Mouse (Mus musculus): ENCODE results near the gene Gm21988.

Gm21988 gene

DNA sequence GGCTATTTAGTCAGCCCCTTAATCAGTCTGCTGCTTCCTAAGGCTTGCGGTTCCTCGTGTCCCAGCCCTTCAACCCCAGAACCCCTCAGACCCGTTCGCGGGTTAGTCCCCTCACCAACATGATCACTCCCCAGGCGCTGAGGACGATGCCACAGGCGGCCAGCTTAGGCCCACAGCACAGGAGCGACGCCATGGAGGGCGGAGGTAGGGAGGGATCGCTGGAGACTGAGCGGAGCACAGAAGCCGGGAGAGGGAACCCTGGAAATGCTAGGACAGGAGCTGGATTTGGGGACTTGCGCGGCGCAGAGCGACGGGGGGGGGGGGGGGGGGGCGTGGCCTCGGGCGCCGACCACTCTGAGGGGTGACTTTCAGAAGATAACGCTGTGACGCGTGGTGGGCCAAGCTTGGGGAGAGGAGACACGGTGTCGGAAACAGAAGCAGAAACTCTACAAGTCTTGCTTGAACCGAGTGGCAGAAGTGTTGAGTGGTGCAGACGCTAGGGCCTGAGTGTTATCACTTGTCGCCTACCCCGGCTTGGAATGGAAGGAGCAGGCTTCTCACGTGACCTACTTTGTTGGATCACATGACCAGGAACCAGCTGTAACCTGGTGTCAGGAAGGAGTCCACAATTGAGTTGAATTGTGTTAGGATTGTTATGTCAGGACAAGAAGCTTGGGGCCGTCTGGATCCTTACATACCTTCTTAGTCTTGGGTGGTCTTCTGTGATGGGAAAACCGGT, at the start of gene Gm21988, which contains the start of gene Rnasek:
TSS of gene Gm21988 (minus strand) at position 290 of the 739 bp plus-strand sequence.
TSS of gene Rnasek (minus strand) at position 302 of the 739 bp plus-strand sequence.
- in situ Hi-C loops (cut with MboI) = no loop called here

- in situ Hi-C loops (cut with MboI) = no loop called here
These were observed 49.6 kb upstream of the Gm21988 start for GRCm38 (mm10) chr11:70289236-70289635.

DNA sequence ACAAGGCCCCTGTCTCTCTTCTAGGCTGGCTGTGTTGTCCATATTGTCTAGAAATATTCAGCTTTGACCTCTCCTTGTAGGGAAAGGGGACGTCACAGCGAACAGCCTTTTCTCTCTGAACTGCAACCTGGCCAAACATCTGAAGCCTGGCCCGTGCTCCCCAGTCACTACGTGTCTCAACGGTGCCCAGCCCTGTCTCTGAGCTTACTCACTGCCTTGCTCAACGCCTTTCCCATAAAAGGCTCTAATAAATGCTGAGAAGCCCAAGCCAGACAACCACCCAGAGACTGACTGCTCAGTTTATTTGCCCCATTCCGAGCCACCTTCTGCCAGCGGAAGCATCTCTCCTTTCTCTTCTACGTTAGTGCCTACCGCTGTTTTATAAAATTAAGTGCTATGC, 48.5 kb upstream of the Gm21988 start:
- in situ Hi-C loops (cut with MboI) = no loop called here

DNA sequence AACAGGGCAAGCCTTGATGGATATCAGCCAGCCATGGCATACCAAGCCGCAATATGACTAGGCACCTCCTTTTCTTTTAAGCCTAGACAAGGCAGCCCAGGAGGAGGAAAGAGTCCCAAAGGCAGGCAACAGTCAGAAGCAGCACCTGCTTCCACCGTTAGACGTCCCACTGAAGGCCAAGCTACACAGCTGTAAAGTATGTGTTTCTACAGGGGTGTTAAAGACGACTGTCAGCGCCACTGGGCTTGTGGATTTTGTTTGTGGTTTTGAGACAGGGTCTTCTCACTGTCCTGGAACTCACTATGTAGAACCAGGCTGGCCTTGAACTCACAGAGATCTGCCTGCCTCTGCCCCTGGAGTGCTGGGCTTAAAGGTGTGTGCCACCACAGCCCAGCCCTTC, 46.1 kb upstream of the Gm21988 start:
- in situ Hi-C loops (cut with MboI) = no loop called here

DNA sequence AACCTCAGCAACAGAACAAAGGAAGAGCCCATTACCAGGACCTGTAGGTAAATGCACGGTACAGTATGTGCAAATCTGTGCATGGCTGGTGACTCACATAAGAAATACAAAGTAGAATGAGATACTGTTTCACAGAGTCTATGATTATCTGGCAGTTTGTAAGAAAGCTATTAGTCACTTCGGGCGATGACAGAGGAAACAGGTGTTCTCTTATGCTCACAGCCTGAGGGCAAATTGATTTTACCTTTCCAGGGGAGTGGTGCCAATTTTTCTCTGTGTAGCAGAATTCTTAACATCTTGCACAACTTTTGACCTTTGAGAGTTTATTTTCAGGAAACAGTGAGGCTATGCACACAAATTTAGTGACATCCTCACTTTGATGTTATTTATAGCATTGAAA, 45.1 kb upstream of the Gm21988 start:
- in situ Hi-C loops (cut with MboI) = no loop called here

- in situ Hi-C loops (cut with MboI) = no loop called here
These were observed 44.0 kb upstream of the Gm21988 start for GRCm38 (mm10) chr11:70283666-70284065.

DNA sequence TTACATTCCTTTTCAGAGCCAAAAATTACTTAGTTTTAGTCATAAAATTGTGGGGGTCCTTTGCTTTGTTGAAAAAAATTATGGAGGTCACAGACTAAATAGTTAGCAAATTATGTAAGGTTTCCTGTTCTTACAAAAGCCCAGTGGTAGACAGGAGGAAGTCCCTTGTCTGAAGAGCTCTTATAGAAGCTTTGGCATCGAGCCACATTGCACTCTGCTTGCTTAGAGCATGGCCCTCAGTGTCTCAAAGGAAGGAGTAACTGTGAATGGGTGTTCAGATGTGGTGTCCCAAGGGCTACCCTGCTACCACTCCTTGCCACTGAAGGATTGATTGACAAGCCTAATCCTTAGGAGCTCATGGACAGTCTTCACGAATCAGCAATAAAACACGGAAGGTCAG, 40.8 kb upstream of the Gm21988 start:
- in situ Hi-C loops (cut with MboI) = no loop called here

- in situ Hi-C loops (cut with MboI) = no loop called here
These were observed 39.3 kb upstream of the Gm21988 start for GRCm38 (mm10) chr11:70278961-70279360.

DNA sequence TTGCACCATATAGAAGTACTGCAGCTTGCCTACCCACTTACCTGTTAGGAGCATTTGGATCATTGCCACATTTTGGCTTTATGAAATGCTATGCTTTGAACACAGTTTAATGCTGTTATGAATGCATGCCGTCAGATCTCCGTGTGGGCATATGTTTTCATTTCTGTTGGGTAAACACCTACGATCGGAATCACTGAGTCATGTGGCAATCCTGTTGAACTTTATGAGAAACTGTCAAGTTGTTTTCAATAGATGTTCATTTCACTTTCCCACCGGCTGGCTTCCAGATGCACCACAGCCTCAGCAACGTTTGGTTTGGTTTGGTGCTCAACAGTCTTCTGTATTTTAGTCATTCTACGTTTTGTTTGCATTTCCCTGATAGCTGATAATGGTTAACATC, 32.0 kb upstream of the Gm21988 start:
- in situ Hi-C loops (cut with MboI) = no loop called here

DNA sequence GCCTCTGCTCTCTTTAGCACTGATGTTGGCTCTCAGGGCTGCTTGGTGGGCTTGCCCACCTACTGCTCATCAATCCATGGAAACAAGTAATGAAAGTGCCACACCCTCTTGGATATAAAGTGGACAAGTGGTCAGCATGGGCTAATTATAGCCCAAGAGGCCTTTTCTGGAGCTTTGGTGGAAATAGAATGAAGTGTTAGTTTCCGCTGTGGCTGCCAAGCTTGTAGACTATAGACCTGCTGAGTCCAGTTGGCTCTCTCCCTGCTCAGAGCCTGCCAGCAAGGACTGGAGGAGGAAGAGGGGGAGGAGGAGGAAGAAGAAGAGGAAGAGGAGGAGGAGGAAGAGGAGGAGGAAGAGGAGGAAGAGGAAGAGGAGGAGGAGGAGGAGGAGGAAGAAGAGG, 26.8 kb upstream of the Gm21988 start:
- in situ Hi-C loops (cut with MboI) = no loop called here

DNA sequence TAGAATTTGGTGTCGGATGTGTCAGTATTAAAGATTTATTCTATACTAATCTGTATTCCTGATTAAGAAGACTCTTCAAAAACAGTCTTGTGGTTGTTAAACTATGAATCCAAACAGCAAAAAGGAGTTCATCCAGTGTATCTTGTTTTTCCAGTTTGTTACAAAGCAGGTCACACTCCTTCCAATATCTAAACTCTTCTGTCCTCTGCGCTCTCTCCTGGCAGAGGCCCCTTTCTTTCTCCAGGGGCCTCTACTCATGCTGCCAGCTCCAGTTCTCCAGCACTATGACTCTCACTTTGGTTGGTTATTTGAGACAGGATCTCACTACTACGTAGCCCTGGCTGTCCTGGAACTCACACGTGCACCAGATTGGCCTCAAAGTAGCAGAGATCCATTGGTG, 26.2 kb upstream of the Gm21988 start:
- in situ Hi-C loops (cut with MboI) = no loop called here

DNA sequence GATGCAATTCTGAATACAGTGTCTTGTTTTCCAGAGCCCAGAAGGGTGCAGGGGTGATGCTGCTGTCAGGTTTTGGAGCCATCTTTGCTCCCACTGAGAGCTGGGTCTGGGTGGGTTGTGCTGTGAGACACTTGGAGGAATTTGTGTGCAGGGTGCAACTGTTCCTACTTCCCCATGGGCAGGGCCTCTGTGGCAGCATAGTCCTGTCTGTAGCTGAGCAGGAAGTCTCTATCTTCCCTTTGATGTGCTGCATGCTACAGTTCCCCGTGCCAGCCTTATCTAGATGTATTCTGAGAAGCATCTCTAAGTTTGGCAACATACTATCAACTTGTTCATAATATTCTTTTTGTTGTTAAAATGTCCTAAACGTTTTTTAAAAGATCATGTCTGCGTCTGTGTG, 25.6 kb upstream of the Gm21988 start:
- in situ Hi-C loops (cut with MboI) = no loop called here

DNA sequence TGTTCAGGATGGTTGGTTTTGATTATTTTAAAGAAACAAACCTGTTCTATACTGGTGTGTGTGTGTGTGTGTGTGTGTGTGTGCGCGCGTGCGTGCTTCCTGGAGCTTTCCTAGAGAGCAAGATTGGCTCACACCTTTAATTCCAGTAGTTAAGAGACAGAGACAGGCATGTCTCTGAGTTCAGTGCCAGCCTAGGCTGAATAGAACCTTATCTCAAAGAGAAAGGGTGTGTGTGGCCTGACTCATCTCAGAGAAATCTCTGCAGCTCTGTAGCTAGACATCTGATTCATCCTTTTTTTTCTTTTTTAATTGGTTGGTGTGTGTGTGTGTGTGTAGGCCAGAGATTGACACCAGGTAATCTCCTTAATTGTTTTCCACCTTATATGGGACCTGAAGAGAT, 19.4 kb upstream of the Gm21988 start:
- in situ Hi-C loops (cut with MboI) = no loop called here

DNA sequence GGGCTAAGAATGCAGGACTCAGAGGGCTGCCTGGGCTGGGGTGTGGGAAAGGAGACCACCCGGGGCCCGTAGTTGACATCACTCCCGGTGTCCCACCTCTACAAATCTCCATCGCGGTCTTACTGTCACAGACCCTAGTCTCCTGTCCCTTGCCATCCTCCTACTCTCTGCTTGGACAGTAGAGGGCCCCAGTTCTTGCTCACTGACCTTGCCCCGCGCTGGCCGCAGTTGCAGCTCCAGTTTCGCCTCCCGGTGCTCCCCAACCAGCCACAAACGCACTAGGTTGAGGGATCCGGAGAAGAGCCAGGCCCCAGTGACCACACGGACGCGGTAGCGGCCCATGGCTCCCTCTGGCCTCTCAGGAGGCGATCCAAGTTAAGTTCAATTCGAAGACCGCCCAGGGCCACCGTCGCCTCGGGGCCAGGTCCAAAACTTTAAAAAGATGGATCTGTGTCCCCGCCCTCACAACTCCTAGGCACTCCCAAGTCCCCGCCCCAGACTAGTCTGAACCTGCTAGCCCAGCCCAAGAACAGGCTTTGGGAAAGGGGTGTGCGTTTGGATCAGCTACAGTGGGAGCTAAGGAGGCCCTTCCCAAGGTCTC, 15.4 kb upstream of the Gm21988 start, which contains the start of gene Alox12:
TSS of gene Alox12 (minus strand) at position 423 of the 601 bp plus-strand sequence.
- in situ Hi-C loops (cut with MboI) = no loop called here

DNA sequence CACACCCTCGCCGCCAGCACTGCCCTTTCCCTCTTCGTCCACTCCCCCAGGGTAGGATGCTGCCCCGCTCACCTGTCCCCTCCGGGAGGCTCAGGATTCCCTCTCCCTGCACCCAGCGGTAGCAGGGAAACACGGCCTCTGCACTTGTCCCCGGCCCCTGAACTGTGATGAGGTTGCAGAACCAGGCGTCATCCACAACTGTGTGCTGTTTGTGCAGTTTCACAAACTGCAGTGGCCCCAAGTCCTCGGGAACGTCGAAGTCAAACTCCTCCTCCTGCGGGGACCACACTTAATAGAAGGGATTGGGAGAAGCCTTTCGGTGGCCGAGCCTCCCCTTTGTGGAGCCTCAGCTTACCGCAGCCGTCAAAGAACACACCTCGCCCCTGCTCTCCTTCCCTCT, 14.7 kb upstream of the Gm21988 start:
- in situ Hi-C loops (cut with MboI) = no loop called here

DNA sequence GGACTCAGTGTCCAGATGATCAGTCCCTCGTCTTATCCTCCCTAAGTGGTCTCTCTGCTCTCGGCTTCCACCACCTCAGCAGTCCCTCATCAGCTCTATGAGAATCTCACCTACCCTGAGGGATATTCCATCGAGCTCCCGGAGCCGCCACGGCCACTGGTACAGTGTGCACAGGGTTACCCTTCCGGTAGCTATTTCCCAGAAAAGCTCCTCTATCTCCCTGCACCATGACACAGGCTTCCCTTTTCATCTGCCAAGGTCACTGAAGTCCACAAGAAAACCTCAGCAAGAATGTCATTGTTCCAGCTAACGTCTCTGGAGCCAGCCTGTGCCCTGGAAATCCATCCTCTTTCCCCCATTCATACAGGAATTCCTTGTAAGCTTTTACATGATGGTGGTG, 12.2 kb upstream of the Gm21988 start:
- in situ Hi-C loops (cut with MboI) = no loop called here

DNA sequence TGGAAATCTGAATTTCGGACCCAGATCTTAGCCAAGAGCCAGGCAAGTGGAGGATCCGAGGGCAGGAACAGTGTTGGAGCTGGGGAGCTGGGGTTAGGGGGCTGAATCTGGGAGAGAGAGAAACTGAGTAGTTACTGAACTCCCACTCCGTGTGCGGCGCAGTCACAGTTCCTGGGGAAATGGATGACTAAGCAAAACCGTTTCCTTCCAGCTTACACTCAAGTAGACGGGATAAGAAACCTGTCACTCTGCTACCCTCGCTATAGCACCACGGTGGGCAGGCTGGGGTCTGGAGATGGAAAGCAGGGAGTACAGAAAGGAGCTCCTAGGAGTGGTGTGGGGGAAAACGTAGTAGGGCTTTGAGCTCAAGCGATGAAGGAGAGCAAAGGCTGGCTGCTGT, 10.5 kb upstream of the Gm21988 start:
- in situ Hi-C loops (cut with MboI) = no loop called here

DNA sequence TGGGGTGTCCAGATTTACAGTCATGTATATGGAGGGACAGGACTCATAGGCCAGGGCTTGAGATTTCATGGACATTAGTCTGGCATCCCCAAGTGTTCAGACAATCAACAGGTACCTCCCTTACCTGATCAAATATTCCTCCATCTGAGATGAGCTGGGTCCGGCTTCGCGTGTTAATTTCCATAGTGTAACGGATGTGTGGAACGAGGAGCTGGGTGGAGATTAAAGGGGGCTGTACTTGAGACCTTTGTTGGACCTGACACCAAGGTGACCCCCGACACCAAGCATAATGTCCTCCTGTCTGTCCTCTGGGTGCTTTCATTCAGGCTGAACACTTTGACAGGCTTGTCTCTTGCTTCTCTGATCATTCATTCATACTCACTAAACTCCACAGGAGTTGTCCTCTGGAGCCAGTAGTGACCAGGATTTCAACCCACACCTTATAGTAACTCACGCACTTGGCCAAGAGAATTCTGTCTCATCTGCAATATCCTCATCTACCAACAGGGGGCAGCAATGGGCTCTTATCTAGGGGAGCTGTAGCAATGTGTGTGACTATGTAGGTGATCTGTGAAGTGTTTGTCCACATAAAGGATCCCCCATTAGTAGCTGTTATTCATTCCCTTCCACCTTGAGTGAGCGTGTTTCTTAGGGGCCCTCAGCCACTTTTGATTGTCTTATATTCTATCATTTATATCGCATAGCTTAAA, 7.7 kb upstream of the Gm21988 start:
- in situ Hi-C loops (cut with MboI) = no loop called here

DNA sequence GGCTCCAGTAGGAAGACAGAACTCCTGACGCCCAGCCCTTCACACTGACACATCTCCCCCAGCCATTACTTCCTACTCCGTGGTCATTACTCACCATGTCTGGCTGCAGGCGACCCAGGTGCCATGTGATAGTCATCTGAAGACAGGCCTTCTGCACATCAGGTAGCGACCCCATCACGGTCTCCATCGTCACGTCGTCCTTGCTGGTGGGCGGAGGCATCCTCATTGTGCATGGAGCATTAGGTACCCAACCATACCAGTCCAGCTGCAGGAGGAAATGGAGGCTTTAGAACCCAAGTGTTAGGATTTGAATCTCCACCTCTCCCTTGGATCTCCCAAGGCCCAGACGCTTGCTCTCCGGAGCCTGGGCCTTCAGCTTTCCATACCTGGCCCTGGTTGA, 3.0 kb upstream of the Gm21988 start:
- in situ Hi-C loops (cut with MboI) = no loop called here

DNA sequence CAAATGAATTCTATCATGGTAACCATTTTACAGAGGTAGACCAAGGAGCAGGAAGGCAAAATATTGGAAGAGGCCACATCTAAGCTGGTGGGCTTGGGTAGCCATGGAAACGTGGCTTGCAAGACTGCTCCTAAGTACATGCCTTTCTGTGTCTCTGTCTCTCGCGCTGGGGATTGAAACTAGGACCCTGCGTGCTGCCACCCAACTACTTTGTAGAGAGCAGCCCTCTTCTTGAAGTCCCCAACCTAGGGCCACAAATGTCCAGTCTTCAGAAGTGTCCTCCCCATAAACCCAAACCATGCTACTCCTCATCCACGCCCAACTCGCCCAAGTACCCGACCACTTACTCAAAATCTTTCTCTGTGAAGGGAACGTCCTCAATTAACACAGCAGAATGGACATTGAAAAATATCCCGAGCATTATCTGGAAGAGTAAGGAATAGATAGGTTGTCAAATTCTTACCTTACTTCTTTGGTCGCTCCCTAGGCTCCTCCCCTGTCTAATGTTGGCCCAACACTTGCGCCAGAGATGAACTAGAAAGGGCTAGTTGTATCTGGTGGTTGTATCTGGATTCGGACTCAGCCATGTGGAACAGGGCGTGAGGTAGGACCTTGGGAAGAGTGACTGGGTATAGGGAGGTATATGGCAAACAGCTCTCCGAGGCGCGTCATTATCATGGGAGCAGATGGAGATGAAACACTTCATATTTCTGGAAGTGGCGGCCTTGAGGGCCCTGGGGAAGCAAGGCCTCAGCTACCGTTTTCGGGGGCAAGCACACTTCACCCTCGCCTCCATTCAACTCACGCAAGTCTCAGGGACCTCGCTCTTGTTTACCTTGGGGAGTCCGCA, 814 bp downstream of the Gm21988 start:
- in situ Hi-C loops (cut with MboI) = no loop called here

GRCm38 (mm10) chr11:70237457-70238167, 2.0 kb downstream of the Gm21988 start, which contains the start of gene 0610010K14Rik:
Gene 0610010K14Rik (minus strand): TSS chr11:70237914.
- in situ Hi-C loops (cut with MboI) = no loop called here

Measured in mature B cell (primary cell).